Mouse (Mus musculus) MEL (cell line): ENCODE measurements around the gene 1110017D15Rik. TPM values are rescaled to one million over a fixed set of nuclear protein-coding genes. Genes with fewer than 3 reads are reported as not detected.
"Not testable (repeated sequence)": the region's sequence is repeated elsewhere in the genome, so short reads cannot be mapped to it uniquely, and the experiment has no call there.

Experiments
- DNase-seq: peaks from one replicate; pipeline ENCODE4 v3.0.0; 2011; ENCODE audit warnings: low read depth, low spot score
- H3K27ac ChIP-seq: 2 replicates; pipeline ENCODE4 v1.5.1; 2012; ENCODE audit warnings: low read depth, mild to moderate bottlenecking, control low read depth, low read length, moderate library complexity; ENCODE audit not compliant: control insufficient read depth
- H3K27me3 ChIP-seq, 2 experiments: fragments of 150-350 bp in 1 of 2; sonication (generic) in 1 of 2; 2 replicates each; pipeline ENCODE4 v1.6.1; 2012; ENCODE audit warnings: low read length in 2 of 2, mild to moderate bottlenecking in 2 of 2, improper control_type of control experiment in 1 of 2, moderate library complexity in 1 of 2; ENCODE audit not compliant: insufficient read depth in 2 of 2, control insufficient read depth in 1 of 2
- H3K36me3 ChIP-seq, 2 experiments: 2 replicates each; pipeline ENCODE4 v1.6.1; 2012 to 2014; ENCODE audit warnings: low read length in 2 of 2, improper control_type of control experiment in 1 of 2, inconsistent platforms in 1 of 2, mild to moderate bottlenecking in 1 of 2; ENCODE audit not compliant: insufficient read depth in 2 of 2, control insufficient read depth in 1 of 2
- H3K4me1 ChIP-seq, 2 experiments: fragments of 150-350 bp in 1 of 2; sonication (generic) in 1 of 2; 2 replicates each; pipeline ENCODE4 v1.6.1; 2012; ENCODE audit warnings: low read length in 2 of 2, improper control_type of control experiment in 1 of 2, mild to moderate bottlenecking in 1 of 2; ENCODE audit not compliant: insufficient read depth in 2 of 2, control insufficient read depth in 1 of 2
- H3K4me3 ChIP-seq, 2 experiments: fragments of 150-350 bp in 1 of 2; sonication (generic) in 1 of 2; 2 replicates each; pipeline ENCODE4 v1.5.1; 2012; ENCODE audit warnings: low read depth in 2 of 2, low read length in 2 of 2, mild to moderate bottlenecking in 2 of 2, moderate library complexity in 2 of 2, control low read depth in 1 of 2, improper control_type of control experiment in 1 of 2; ENCODE audit not compliant: control insufficient read depth in 1 of 2, insufficient read depth in 1 of 2
- H3K79me2 ChIP-seq: 2 replicates; pipeline ENCODE4 v1.6.1; 2012; ENCODE audit warnings: mild to moderate bottlenecking, low read length, moderate library complexity; ENCODE audit not compliant: control insufficient read depth, poor library complexity, insufficient read depth
- H3K9ac ChIP-seq: 2 replicates; pipeline ENCODE4 v1.6.1; 2012; ENCODE audit warnings: low read depth, mild to moderate bottlenecking, control low read depth, low read length, moderate library complexity; ENCODE audit not compliant: control insufficient read depth, poor library complexity, severe bottlenecking
- H3K9me3 ChIP-seq: fragments of 150-350 bp; sonication (generic); replicated peaks from 2 replicates; pipeline ENCODE4 v1.6.1; 2012; ENCODE audit warnings: mild to moderate bottlenecking, low read length, improper control_type of control experiment, moderate library complexity; ENCODE audit not compliant: insufficient read depth
- ELF1 ChIP-seq: IDR thresholded peaks from 2 replicates; pipeline ENCODE4 v1.6.1; 2014; ENCODE audit warnings: low read depth, mild to moderate bottlenecking, inconsistent platforms, low read length, improper control_type of control experiment, moderate library complexity
- ETS1 ChIP-seq: IDR thresholded peaks from 2 replicates; pipeline ENCODE4 v1.6.1; 2012; ENCODE audit warnings: low read depth, mild to moderate bottlenecking, inconsistent platforms, low read length, improper control_type of control experiment, moderate library complexity
- GATA1 ChIP-seq: IDR thresholded peaks from 2 replicates; pipeline ENCODE4 v1.6.1; 2011; ENCODE audit warnings: low read depth, low read length, improper control_type of control experiment
- HCFC1 ChIP-seq: IDR thresholded peaks from 2 replicates; pipeline ENCODE4 v1.6.1; 2012; ENCODE audit warnings: low read depth, mild to moderate bottlenecking, inconsistent platforms, low read length, improper control_type of control experiment, moderate library complexity
- MAZ ChIP-seq: IDR thresholded peaks from 2 replicates; pipeline ENCODE4 v1.6.1; 2012; ENCODE audit warnings: low read depth, mild to moderate bottlenecking, inconsistent platforms, low read length, improper control_type of control experiment
- MXI1 ChIP-seq: IDR thresholded peaks from 2 replicates; pipeline ENCODE4 v1.6.1; 2011; ENCODE audit warnings: mild to moderate bottlenecking, low read depth, low read length, improper control_type of control experiment
- MYC ChIP-seq: IDR thresholded peaks from 2 replicates; pipeline ENCODE4 v1.6.1; 2011; ENCODE audit warnings: low read depth, mild to moderate bottlenecking, low read length, improper control_type of control experiment, moderate library complexity
- NELFE ChIP-seq: IDR thresholded peaks from 2 replicates; pipeline ENCODE4 v1.6.1; 2011; ENCODE audit warnings: low read depth, low read length, improper control_type of control experiment
- NRF1 ChIP-seq: IDR thresholded peaks from 2 replicates; pipeline ENCODE4 v1.6.1; 2014; ENCODE audit warnings: low read depth, mild to moderate bottlenecking, inconsistent platforms, low read length, improper control_type of control experiment, moderate library complexity; ENCODE audit not compliant: poor library complexity, insufficient read depth, severe bottlenecking
- POLR2A ChIP-seq, 2 experiments: IDR thresholded peaks; 2 replicates each; pipeline ENCODE4 v1.6.1; 2011 to 2012; ENCODE audit warnings: low read length in 2 of 2, mild to moderate bottlenecking in 2 of 2, control low read depth in 1 of 2, improper control_type of control experiment in 1 of 2, low read depth in 1 of 2, moderate library complexity in 1 of 2; ENCODE audit not compliant: control insufficient read depth in 1 of 2, insufficient read depth in 1 of 2, poor library complexity in 1 of 2
- RCOR1 ChIP-seq: IDR thresholded peaks from 2 replicates; pipeline ENCODE4 v1.6.1; 2012; ENCODE audit warnings: low read depth, mild to moderate bottlenecking, inconsistent platforms, low read length, improper control_type of control experiment
- SIN3A ChIP-seq: IDR thresholded peaks from 2 replicates; pipeline ENCODE4 v1.6.1; 2012; ENCODE audit warnings: low read length, improper control_type of control experiment, inconsistent platforms
- TBP ChIP-seq: IDR thresholded peaks from 2 replicates; pipeline ENCODE4 v1.8.0; 2011; ENCODE audit warnings: low read depth, low read length, improper control_type of control experiment
- USF1 ChIP-seq: IDR thresholded peaks from 2 replicates; pipeline ENCODE4 v1.6.1; 2014; ENCODE audit warnings: low read depth, mild to moderate bottlenecking, inconsistent platforms, low read length, improper control_type of control experiment, moderate library complexity
- USF2 ChIP-seq, 2 experiments: IDR thresholded peaks; 2 replicates each; pipeline ENCODE4 v1.6.1; 2011 to 2012; ENCODE audit warnings: improper control_type of control experiment in 2 of 2, low read length in 2 of 2, borderline replicate concordance in 1 of 2, inconsistent platforms in 1 of 2, low read depth in 1 of 2, mild to moderate bottlenecking in 1 of 2; ENCODE audit not compliant: insufficient read depth in 1 of 2
- polyA plus RNA-seq, 2 experiments: library from polyadenylated mRNA; stranded (reverse) in 1 of 2; unstranded in 1 of 2; fragments of >175 nt in 1 of 2; fragments of >200 nt in 1 of 2; gene quantifications; 2 replicates each; pipeline versions ENCODE4 v1.2.1 to v1.2.4; 2012; ENCODE audit warnings: low replicate concordance in 2 of 2, low read depth in 1 of 2; ENCODE audit not compliant: insufficient read length in 2 of 2, insufficient read depth in 1 of 2, missing spikeins in 1 of 2
- total RNA-seq: library from RNA; depleted of rRNA; stranded (reverse); fragments of 300-350 nt; gene quantifications from 2 replicates; pipeline ENCODE4 v1.2.3, GENCODE M21; 2012

Gene 1110017D15Rik
- total and polyA plus RNA-seq, 3 experiments: 0.21 TPM; not detected in 2

GRCm38 (mm10) chr4:41464345-41465286 is 52.5 kb downstream of the 1110017D15Rik start, which contains the start of the genes Kif24 and Nudt2 (continued):
- TF ChIP-seq USF2 (IDR thresholded peaks at IDR 0.05; ENCODE audit: borderline replicate concordance in 1 of 2, insufficient read depth in 1 of 2, low read depth in 1 of 2, low read length in 2 of 2) (no peak), TBP (peak; percentile 88), RCOR1 (no peak), SIN3A (peak; percentile 86), MAZ (0 out of 2 replicates have a peak, but pooled peaks have one; percentile 56)

DNA sequence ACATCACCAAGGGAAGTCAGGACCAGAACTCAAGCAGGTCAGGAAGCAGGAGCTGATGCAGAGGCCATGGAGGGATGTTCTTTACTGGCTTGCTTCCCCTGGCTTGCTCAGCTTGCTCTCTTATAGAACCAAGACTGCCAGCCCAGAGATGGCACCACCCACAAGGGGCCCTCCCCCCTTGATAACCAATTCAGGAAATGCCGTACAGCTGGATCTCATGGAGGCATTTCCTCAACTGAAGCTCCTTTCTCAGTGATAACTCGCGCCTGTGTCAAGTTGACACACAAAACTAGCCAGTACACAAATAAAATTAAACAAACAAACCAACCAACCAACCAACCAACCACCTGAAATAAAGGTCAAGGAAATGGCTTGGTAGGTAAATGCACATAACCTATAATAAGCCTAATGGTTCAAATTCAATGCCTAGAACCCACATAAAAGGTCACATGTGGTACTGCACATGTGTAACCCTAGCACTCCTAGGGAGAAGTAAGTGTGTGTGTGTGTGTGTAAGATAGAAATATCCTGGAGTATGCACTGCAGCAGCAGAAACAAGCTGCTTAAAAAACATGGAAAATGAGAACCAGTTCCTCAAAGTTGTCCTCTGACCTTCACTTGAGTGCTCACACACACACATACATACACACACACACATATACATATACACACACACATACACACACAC is 53.9 kb downstream of the 1110017D15Rik start:
- peak overlapping the region; percentile 82 for H3K9ac ChIP-seq
- not testable (repeated sequence) for H3K9me3 ChIP-seq, H3K27me3 ChIP-seq, H3K36me3 ChIP-seq, H3K4me1 ChIP-seq
- TF ChIP-seq MYC (0 out of 2 replicates have a peak, but pooled peaks have one; percentile 44), POLR2A (IDR thresholded peaks at IDR 0.05; ENCODE audit: control insufficient read depth in 1 of 2, insufficient read depth in 1 of 2, low read depth in 1 of 2, low read length in 2 of 2, poor library complexity in 1 of 2) (0 out of 4 replicates have a peak, but pooled peaks of 1 of the 2 experiments have one; percentile 21), NELFE (peak; percentile 20; the same call in 1 of the 2 replicates), MXI1 (peak; percentile 59; the same call in 1 of the 2 replicates), USF1 (0 out of 2 replicates have a peak, but pooled peaks have one; percentile 32), ETS1 (peak; percentile 73), HCFC1 (peak; percentile 19; the same call in 1 of the 2 replicates), SIN3A (peak; percentile 46; the same call in 1 of the 2 replicates), GATA1 (0 out of 2 replicates have a peak, but pooled peaks have one; percentile 24), NRF1 (0 out of 2 replicates have a peak, but pooled peaks have one; percentile 6), ELF1 (0 out of 2 replicates have a peak, but pooled peaks have one; percentile 4)
- H3K79me2 ChIP-seq: peaks cover 26% of the 10 kb centered on the region
- H3K4me3 ChIP-seq: peak overlapping the region; percentile 78 to 94
- DNase-seq: peak; percentile 65
- peak overlapping the region; percentile 89 for H3K27ac ChIP-seq
